ENCODE assay signal across 17 mouse cellular contexts in the genomic region with DNA sequence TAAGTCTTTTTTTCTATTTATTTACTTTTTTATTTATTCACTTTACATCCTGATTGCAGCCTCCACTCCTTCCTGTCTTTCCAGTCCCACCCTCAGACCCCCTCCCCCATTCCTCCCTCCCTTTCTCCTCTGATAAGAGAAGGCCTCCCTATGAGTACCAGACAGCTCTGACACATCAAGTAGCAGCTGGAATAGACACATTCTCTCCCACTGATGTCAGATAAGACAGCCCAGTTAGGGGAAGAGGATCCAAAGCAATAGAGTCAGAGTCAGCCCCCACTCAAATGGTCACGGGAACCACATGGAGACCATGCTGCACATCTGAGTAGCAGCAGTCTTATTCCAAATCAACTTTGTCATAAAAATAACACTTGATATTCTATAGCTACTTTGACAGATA.
"Had no signal": no experiment of that assay in that cellular context is flagged by ENCODE, and none has a peak within 500 bp of the region (broad histone marks: within the 10 kb centered on the region; RNA-seq: fewer than 3 reads in every experiment).

No protein-coding gene starts in this region.

- H3K4me1 ChIP-seq: liver, embryonic 15.5 days; midbrain, embryonic 15.5 days; stomach, embryonic 15.5 days had no signal

- DNase-seq: liver, embryonic 13.5 days; liver, postnatal 0 days; lung, postnatal 14 days; right cerebral cortex, postnatal 14 days; thymus, adult 2 months; thymus, postnatal 25 days; thymus, postnatal 4 days had no signal

- H3K4me3 ChIP-seq: liver, embryonic 13.5 days; liver, embryonic 15.5 days; megakaryocyte, embryonic 14.5 days; midbrain, embryonic 13.5 days; midbrain, embryonic 15.5 days; neural tube, embryonic 12.5 days; stomach, embryonic 15.5 days had no signal

- H3K27me3 ChIP-seq: liver, embryonic 13.5 days; liver, embryonic 15.5 days; megakaryocyte, embryonic 14.5 days; neural tube, embryonic 12.5 days; stomach, embryonic 15.5 days had no signal

- H3K4me2 ChIP-seq: liver, embryonic 11.5 days; liver, embryonic 13.5 days; liver, embryonic 15.5 days; midbrain, embryonic 11.5 days; midbrain, embryonic 13.5 days; midbrain, embryonic 15.5 days; neural tube, embryonic 12.5 days; stomach, embryonic 15.5 days had no signal

- H3K36me3 ChIP-seq: liver, embryonic 13.5 days; liver, embryonic 15.5 days; midbrain, embryonic 13.5 days; midbrain, embryonic 15.5 days; neural tube, embryonic 12.5 days; stomach, embryonic 15.5 days had no signal

- ATAC-seq: liver, postnatal 0 days; midbrain, embryonic 13.5 days; midbrain, embryonic 15.5 days had no signal

- H3K27ac ChIP-seq: liver, embryonic 13.5 days; liver, embryonic 15.5 days; macrophage; midbrain, embryonic 13.5 days; midbrain, embryonic 15.5 days; neural tube, embryonic 12.5 days; stomach, embryonic 15.5 days; stomach, postnatal 0 days had no signal

- H3K9me3 ChIP-seq: liver, embryonic 13.5 days; liver, embryonic 15.5 days; megakaryocyte, embryonic 14.5 days; midbrain, embryonic 13.5 days; midbrain, embryonic 15.5 days; neural tube, embryonic 12.5 days; stomach, embryonic 15.5 days had no signal

- H3K9ac ChIP-seq: liver, embryonic 13.5 days; liver, embryonic 15.5 days; liver, postnatal 0 days; midbrain, embryonic 13.5 days; midbrain, embryonic 15.5 days; neural tube, embryonic 12.5 days; stomach, embryonic 15.5 days had no signal
